ENCODE assay signal across 8 mouse cellular contexts in genomic region chr17:56291171-56291511, GRCm38 (mm10). TPM values are rescaled to one million over a fixed set of nuclear protein-coding genes. Genes with fewer than 3 reads are reported as not detected.
DNase-seq lines count a peak whose midpoint lies in the region; ATAC-seq and TF ChIP-seq lines count a peak whose summit lies in the region.

No protein-coding gene starts in this region.

- intact Hi-C loops in left cerebral cortex, postnatal 10 days (cut with DNase I): no loop called here

- no peaks in the 10 kb centered on the region for H3K9me3 ChIP-seq in hindbrain, postnatal 0 days (ENCODE audit: low read length)
- no peaks in the 10 kb centered on the region for H3K9me3 ChIP-seq in megakaryocyte, embryonic 14.5 days

- no peak overlapping the region for H3K4me3 ChIP-seq in hindbrain, postnatal 0 days (ENCODE audit: low read length)
- H3K4me3 ChIP-seq in megakaryocyte, embryonic 14.5 days (replicated peaks): peak overlapping the region; percentile 92

- no peaks in the 10 kb centered on the region for H3K36me3 ChIP-seq in hindbrain, postnatal 0 days (ENCODE audit: insufficient read depth, low read length)
- peaks cover 13% of the 10 kb centered on the region for H3K36me3 ChIP-seq in megakaryocyte, embryonic 14.5 days (replicated peaks; ENCODE audit: low read length)

- peak overlapping the region; percentile 72 for H3K27ac ChIP-seq in hindbrain, postnatal 0 days

- H3K4me1 ChIP-seq in hindbrain, postnatal 0 days (ENCODE audit: insufficient read depth, low read length): 0 out of 2 replicates have a peak, but pooled peaks cover 4% of the 10 kb centered on the region
- peaks cover 82% of the 10 kb centered on the region for H3K4me1 ChIP-seq in megakaryocyte, embryonic 14.5 days

- ATAC-seq in activated CD4-positive, CD25-positive, alpha-beta regulatory T cell, adult 4 months: peak; percentile 93
- peak; percentile 89 for ATAC-seq in hindbrain, postnatal 0 days

- 0% methylated on average over 16 of the region's 16 CpGs for WGBS in hindbrain, postnatal 0 days

- no peaks in the 10 kb centered on the region for H3K27me3 ChIP-seq in hindbrain, postnatal 0 days (ENCODE audit: insufficient read depth, low read length)
- H3K27me3 ChIP-seq in megakaryocyte, embryonic 14.5 days (replicated peaks): no peaks in the 10 kb centered on the region

- H3K9ac ChIP-seq in hindbrain, postnatal 0 days (replicated peaks; ENCODE audit: low read length): peak overlapping the region; percentile 39

- peak; percentile 93 for TF ChIP-seq CTCF in hindbrain, postnatal 0 days (IDR thresholded peaks at IDR 0.05; ENCODE audit: low read depth)

- DNase-seq in cerebellum, postnatal 36 days: peak; percentile 66 to 74
- peak; percentile 83 to 86 for DNase-seq in gastrocnemius, adult 8-10 months (ENCODE audit: low spot score in 2 of 2)
- DNase-seq in hindbrain, postnatal 0 days (ENCODE audit: low spot score): peak; percentile 82
- peak; percentile 63 to 91 for DNase-seq in left cerebral cortex, postnatal 10 days (ENCODE audit: extremely low spot score in 1 of 2, low spot score in 2 of 2)
- DNase-seq in right cerebral cortex, adult 2 months (ENCODE audit: low spot score in 2 of 2): peak; percentile 49 to 61
- DNase-seq in urinary bladder, postnatal 14 days (ENCODE audit: low spot score): peak; percentile 94

- H3K4me2 ChIP-seq in hindbrain, postnatal 0 days (ENCODE audit: low read depth, low read length): peak overlapping the region; percentile 43

RNA-seq across cellular contexts. Expression of gene Plin3, which starts 1.5 kb away (rescaled TPM):
- 10 to 100 TPM; 22.5 to 40.9 TPM for polyA plus RNA-seq in activated CD4-positive, CD25-positive, alpha-beta regulatory T cell, adult 4 months (2017; shearing (Covaris generic))
- 10 to 100 TPM; 22.9 to 44.8 (median 28.7) TPM for total RNA-seq in gastrocnemius, adult 8-10 months (2022)
- total RNA-seq in hindbrain, postnatal 0 days (2014; rRNA removed): 12.4 and 13.9 TPM in 2 replicates
- polyA plus RNA-seq in hindbrain, postnatal 0 days (2015; fragmentation: Nextera tagmentation; extraction: Ambion mirVana): 16.0 and 17.0 TPM in 2 replicates
- 1 to 10 TPM; 3.8 to 5.4 TPM for total RNA-seq in left cerebral cortex, postnatal 10 days (2021)
- 4.6 and 21.3 TPM in 2 replicates for polyA plus RNA-seq in megakaryocyte, embryonic 14.5 days (2012; ENCODE audit: insufficient read depth, low replicate concordance)

RNA-seq across cellular contexts. Expression of gene Arrdc5, which starts 8.9 kb away (rescaled TPM):
- not detected for polyA plus RNA-seq in activated CD4-positive, CD25-positive, alpha-beta regulatory T cell, adult 4 months (2017; shearing (Covaris generic))
- not detected for total RNA-seq in gastrocnemius, adult 8-10 months (2022)
- total RNA-seq in hindbrain, postnatal 0 days (2014; rRNA removed): not detected in 2 replicates
- polyA plus RNA-seq in hindbrain, postnatal 0 days (2015; fragmentation: Nextera tagmentation; extraction: Ambion mirVana): not detected in 2 replicates
- total RNA-seq in left cerebral cortex, postnatal 10 days (2021): not detected
- not detected in 2 replicates for polyA plus RNA-seq in megakaryocyte, embryonic 14.5 days (2012; ENCODE audit: insufficient read depth, low replicate concordance)

RNA-seq across cellular contexts. Expression of gene Uhrf1, which starts 12.0 kb away (rescaled TPM):
- 10 to 100 TPM; 19.4 to 33.7 TPM for polyA plus RNA-seq in activated CD4-positive, CD25-positive, alpha-beta regulatory T cell, adult 4 months (2017; shearing (Covaris generic))
- total RNA-seq in gastrocnemius, adult 8-10 months (2022): under 1 TPM; 0.18 to 0.67 (median 0.44) TPM
- 28.2 and 31.4 TPM in 2 replicates for total RNA-seq in hindbrain, postnatal 0 days (2014; rRNA removed)
- polyA plus RNA-seq in hindbrain, postnatal 0 days (2015; fragmentation: Nextera tagmentation; extraction: Ambion mirVana): 18.8 and 20.5 TPM in 2 replicates
- total RNA-seq in left cerebral cortex, postnatal 10 days (2021): 1 to 10 TPM; 4.2 to 5.6 TPM
- polyA plus RNA-seq in megakaryocyte, embryonic 14.5 days (2012; ENCODE audit: insufficient read depth, low replicate concordance): 12.4 and 22.6 TPM in 2 replicates

RNA-seq across cellular contexts. Expression of gene Ticam1, which starts 14.6 kb away (rescaled TPM):
- polyA plus RNA-seq in activated CD4-positive, CD25-positive, alpha-beta regulatory T cell, adult 4 months (2017; shearing (Covaris generic)): 10 to 100 TPM in 1 of 2 experiments, 1 to 10 TPM in 1; 6.4 to 11.3 TPM
- 1 to 10 TPM; 1.7 to 2.2 (median 2.0) TPM for total RNA-seq in gastrocnemius, adult 8-10 months (2022)
- total RNA-seq in hindbrain, postnatal 0 days (2014; rRNA removed): 3.1 and 3.4 TPM in 2 replicates
- polyA plus RNA-seq in hindbrain, postnatal 0 days (2015; fragmentation: Nextera tagmentation; extraction: Ambion mirVana): 1.2 and 1.3 TPM in 2 replicates
- total RNA-seq in left cerebral cortex, postnatal 10 days (2021): 1 to 10 TPM; 4.0 to 4.2 TPM
- polyA plus RNA-seq in megakaryocyte, embryonic 14.5 days (2012; ENCODE audit: insufficient read depth, low replicate concordance): 13.7 and 27.2 TPM in 2 replicates

RNA-seq across cellular contexts. Expression of gene Fem1a, which starts 34.5 kb away (rescaled TPM):
- polyA plus RNA-seq in activated CD4-positive, CD25-positive, alpha-beta regulatory T cell, adult 4 months (2017; shearing (Covaris generic)): 1 to 10 TPM; 4.5 to 5.8 TPM
- 100 to 1,000 TPM; 180 to 201 (median 196) TPM for total RNA-seq in gastrocnemius, adult 8-10 months (2022)
- total RNA-seq in hindbrain, postnatal 0 days (2014; rRNA removed): 47.0 and 49.2 TPM in 2 replicates
- 15.1 and 15.7 TPM in 2 replicates for polyA plus RNA-seq in hindbrain, postnatal 0 days (2015; fragmentation: Nextera tagmentation; extraction: Ambion mirVana)
- 10 to 100 TPM; 45.4 TPM for total RNA-seq in left cerebral cortex, postnatal 10 days (2021)
- polyA plus RNA-seq in megakaryocyte, embryonic 14.5 days (2012; ENCODE audit: insufficient read depth, low replicate concordance): 9.5 and 11.2 TPM in 2 replicates
